In the genomic region with DNA sequence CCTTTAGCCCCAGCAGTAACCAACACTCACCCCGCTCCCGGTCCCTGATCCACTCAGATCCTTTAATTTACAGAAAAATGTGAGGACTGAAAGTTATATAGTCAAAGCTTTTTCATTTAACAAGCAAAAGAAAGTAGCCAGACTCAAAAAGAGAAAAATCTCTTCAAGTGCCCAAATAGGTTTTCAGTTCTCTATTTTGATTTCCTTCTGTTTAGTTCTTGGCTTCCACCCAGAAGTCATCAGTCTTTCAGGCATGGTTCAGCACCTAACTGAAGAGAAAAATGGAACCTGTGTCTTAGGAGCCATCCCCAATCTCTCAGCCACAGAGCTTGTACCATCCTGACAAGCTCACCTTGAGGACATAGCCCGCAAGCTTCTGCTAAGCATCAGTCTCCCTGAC, we compare ENCODE assay signal across 18 mouse cellular contexts.
"Had no signal": no experiment of that assay in that cellular context is flagged by ENCODE, and none has a peak within 500 bp of the region (broad histone marks: within the 10 kb centered on the region; RNA-seq: fewer than 3 reads in every experiment).

No protein-coding gene starts in this region.

- H3K27ac ChIP-seq: kidney, embryonic 15.5 days; left cerebral cortex, adult 2 months; liver, embryonic 13.5 days; midbrain, embryonic 10.5 days; midbrain, embryonic 13.5 days; neural tube, embryonic 12.5 days; stomach, embryonic 15.5 days had no signal

- H3K4me1 ChIP-seq: stomach, embryonic 15.5 days had no signal

- H3K9me3 ChIP-seq: kidney, embryonic 15.5 days; liver, embryonic 13.5 days; megakaryocyte, embryonic 14.5 days; midbrain, embryonic 10.5 days; midbrain, embryonic 13.5 days; neural tube, embryonic 12.5 days; stomach, embryonic 15.5 days had no signal

- H3K4me2 ChIP-seq: kidney, embryonic 15.5 days; liver, embryonic 13.5 days; midbrain, embryonic 13.5 days; neural tube, embryonic 12.5 days; stomach, embryonic 15.5 days had no signal

- H3K36me3 ChIP-seq: kidney, embryonic 15.5 days; liver, embryonic 13.5 days; midbrain, embryonic 13.5 days; neural tube, embryonic 12.5 days; stomach, embryonic 15.5 days had no signal

- ATAC-seq: midbrain, embryonic 13.5 days; midbrain, embryonic 16.5 days had no signal

- H3K4me3 ChIP-seq: kidney, embryonic 15.5 days; left cerebral cortex, adult 2 months; liver, embryonic 13.5 days; midbrain, embryonic 10.5 days; midbrain, embryonic 13.5 days; neural tube, embryonic 12.5 days; stomach, embryonic 15.5 days had no signal

- H3K9ac ChIP-seq: kidney, embryonic 15.5 days; liver, embryonic 13.5 days; midbrain, embryonic 13.5 days; neural tube, embryonic 12.5 days; stomach, embryonic 15.5 days had no signal

- H3K27me3 ChIP-seq: kidney, embryonic 15.5 days; liver, embryonic 13.5 days; megakaryocyte, embryonic 14.5 days; midbrain, embryonic 13.5 days; neural tube, embryonic 12.5 days; stomach, embryonic 15.5 days had no signal

- DNase-seq: kidney, adult 8-10 months; kidney, postnatal 10 days; kidney, postnatal 36 days; layer of hippocampus, postnatal 36 days; liver, embryonic 13.5 days; lung, adult 2 months; lung, postnatal 14 days; lung, postnatal 4 days; right cerebral cortex, postnatal 4 days; thymus, postnatal 25 days had no signal
